Mouse (Mus musculus): Measurements from ENCODE around the gene Prkab1.

- no peak for TF ChIP-seq CTCF (IDR thresholded peaks at IDR 0.05 in 2 of 3, conservative IDR thresholded peaks at IDR 0.05 in 1 of 3; ENCODE audit: control insufficient read depth in 1 of 3, insufficient read depth in 1 of 3, low read depth in 2 of 3, low read length in 3 of 3, poor library complexity in 1 of 3, severe bottlenecking in 1 of 3)
- no peak for TF ChIP-seq EP300 (IDR thresholded peaks at IDR 0.05; ENCODE audit: low read depth in 1 of 2, low read length in 2 of 2)
- TF ChIP-seq POLR2A (IDR thresholded peaks at IDR 0.05; ENCODE audit: control insufficient read depth in 1 of 2, insufficient read depth in 1 of 2, low read depth in 1 of 2, low read length in 2 of 2, poor library complexity in 1 of 2): no peak
- no peak for TF ChIP-seq USF2 (IDR thresholded peaks at IDR 0.05; ENCODE audit: borderline replicate concordance in 1 of 2, insufficient read depth in 1 of 2, low read depth in 1 of 2, low read length in 2 of 2)
- no peak for TF ChIP-seq ZNF384 (IDR thresholded peaks at IDR 0.05; ENCODE audit: low read depth, low read length)
- no peak for TF ChIP-seq ELF1 (IDR thresholded peaks at IDR 0.05; ENCODE audit: low read depth, low read length)
- no peak for TF ChIP-seq MAX (IDR thresholded peaks at IDR 0.05; ENCODE audit: low read length)
- TF ChIP-seq TBP (IDR thresholded peaks at IDR 0.05; ENCODE audit: low read depth, low read length): no peak
- no peak for TF ChIP-seq POLR2AphosphoS2 (IDR thresholded peaks at IDR 0.05; ENCODE audit: low read length)
- TF ChIP-seq NRF1 (IDR thresholded peaks at IDR 0.05; ENCODE audit: insufficient read depth, low read depth, low read length, poor library complexity, severe bottlenecking): no peak
These were observed 6.4 kb upstream of the Prkab1 start for GRCm38 (mm10) chr5:116030566-116031189.
